Mouse (Mus musculus): ENCODE data around the gene Hoxa10. TPM values are rescaled to one million over a fixed set of nuclear protein-coding genes. Genes with fewer than 3 reads are reported as not detected.

Hoxa10 gene
- total and polyA plus RNA-seq, 3 experiments = 0.05 TPM; not detected in 2

DNA sequence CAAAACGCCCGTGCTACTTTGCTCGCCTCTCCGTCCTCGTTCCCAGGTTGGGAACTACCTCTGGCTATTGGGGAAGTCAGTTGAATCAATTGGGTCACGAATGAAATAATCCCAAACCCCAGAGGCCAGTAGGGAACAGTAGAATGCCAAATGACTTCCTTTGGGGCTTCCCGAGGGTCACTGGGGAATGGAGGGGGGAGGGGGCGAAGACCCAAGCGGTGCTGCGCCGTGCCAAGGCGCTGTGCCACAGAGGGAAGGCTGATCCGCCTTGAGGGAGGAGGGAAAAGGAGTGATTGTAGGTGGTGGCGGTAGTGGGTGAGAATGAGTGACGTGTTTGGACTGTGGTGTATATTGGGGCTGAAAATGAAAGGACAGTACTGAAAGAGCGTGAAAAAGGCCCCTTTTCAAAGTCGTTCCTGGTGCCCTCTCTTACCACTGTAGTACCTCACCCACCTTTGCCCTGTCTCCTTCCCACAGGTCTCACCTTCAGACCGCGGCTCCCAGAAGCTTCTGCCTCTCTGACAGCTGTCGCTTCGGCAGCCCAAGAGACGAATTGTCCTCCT is 28.0 kb downstream of the Hoxa10 start:
- Histone ChIP-seq H3K4me1 (ENCODE audit: insufficient read depth, low read depth, low read length) (no peaks in the 10 kb centered on the region), H3K27me3 (ENCODE audit: insufficient read depth, low read length) (peaks cover 48% of the 10 kb centered on the region), H3K9me3 (replicated peaks) (peaks cover 8% of the 10 kb centered on the region), H3K4me3 (ENCODE audit: low read depth, low read length) (no peak overlapping the region), H3K36me3 (replicated peaks) (no peaks in the 10 kb centered on the region)
- ATAC-seq (ENCODE audit: extremely low read depth, insufficient number of reproducible peaks, low FRiP score, poor library complexity, severe bottlenecking) = no peak
- no peak for DNase-seq (ENCODE audit: low spot score)
- no peak for TF ChIP-seq CTCF (IDR thresholded peaks at IDR 0.05; ENCODE audit: low read depth, low read length)

GRCm38 (mm10) chr6:52211961-52212360 is 28.7 kb downstream of the Hoxa10 start:
- no peaks in the 10 kb centered on the region for H3K36me3 ChIP-seq (replicated peaks)
- DNase-seq (ENCODE audit: low spot score) = no peak
- H3K4me1 ChIP-seq (ENCODE audit: insufficient read depth, low read depth, low read length) = no peaks in the 10 kb centered on the region
- H3K4me3 ChIP-seq (ENCODE audit: low read depth, low read length) = no peak overlapping the region
- H3K9me3 ChIP-seq (replicated peaks) = peaks cover 2% of the 10 kb centered on the region
- no peak for TF ChIP-seq TAL1 (conservative IDR thresholded peaks at IDR 0.05; ENCODE audit: low read depth, low read length)
- TF ChIP-seq GATA2 (IDR thresholded peaks at IDR 0.05; ENCODE audit: borderline replicate concordance, low read depth, low read length) = no peak
- no peak for TF ChIP-seq POLR2AphosphoS5 (IDR thresholded peaks at IDR 0.05; ENCODE audit: insufficient replicate concordance, low read depth, low read length)
- no peak for TF ChIP-seq GATA1 (IDR thresholded peaks at IDR 0.05; ENCODE audit: borderline replicate concordance, low read length)
- no peak for ATAC-seq (ENCODE audit: extremely low read depth, insufficient number of reproducible peaks, low FRiP score, poor library complexity, severe bottlenecking)
- H3K27me3 ChIP-seq (ENCODE audit: insufficient read depth, low read length) = peaks cover 46% of the 10 kb centered on the region

GRCm38 (mm10) chr6:52211170-52211935 is 29.3 kb downstream of the Hoxa10 start:
- no peaks in the 10 kb centered on the region for H3K4me1 ChIP-seq (ENCODE audit: insufficient read depth, low read depth, low read length)
- no peak overlapping the region for H3K4me3 ChIP-seq (ENCODE audit: low read depth, low read length)
- no peaks in the 10 kb centered on the region; the same call in 1 of the 2 replicates for H3K9me3 ChIP-seq (replicated peaks)
- H3K36me3 ChIP-seq (replicated peaks) = no peaks in the 10 kb centered on the region
- DNase-seq (ENCODE audit: low spot score) = no peak
- no peak for ATAC-seq (ENCODE audit: extremely low read depth, insufficient number of reproducible peaks, low FRiP score, poor library complexity, severe bottlenecking)
- peaks cover 44% of the 10 kb centered on the region for H3K27me3 ChIP-seq (ENCODE audit: insufficient read depth, low read length)
- TF ChIP-seq TAL1 (conservative IDR thresholded peaks at IDR 0.05; ENCODE audit: low read depth, low read length) (no peak), CTCF (IDR thresholded peaks at IDR 0.05; ENCODE audit: low read depth, low read length) (no peak), POLR2AphosphoS5 (IDR thresholded peaks at IDR 0.05; ENCODE audit: insufficient replicate concordance, low read depth, low read length) (no peak), GATA1 (IDR thresholded peaks at IDR 0.05; ENCODE audit: borderline replicate concordance, low read length) (no peak), GATA2 (IDR thresholded peaks at IDR 0.05; ENCODE audit: borderline replicate concordance, low read depth, low read length) (no peak)

- ATAC-seq (ENCODE audit: extremely low read depth, insufficient number of reproducible peaks, low FRiP score, poor library complexity, severe bottlenecking) (no peak), DNase-seq (ENCODE audit: low spot score) (no peak)
- no peaks in the 10 kb centered on the region for H3K4me1 ChIP-seq (ENCODE audit: insufficient read depth, low read depth, low read length)
- H3K9me3 ChIP-seq (replicated peaks) = peaks cover 3% of the 10 kb centered on the region; the same call in 1 of the 2 replicates
- H3K36me3 ChIP-seq (replicated peaks) = no peaks in the 10 kb centered on the region
- no peak overlapping the region for H3K4me3 ChIP-seq (ENCODE audit: low read depth, low read length)
- H3K27me3 ChIP-seq (ENCODE audit: insufficient read depth, low read length) = peaks cover 32% of the 10 kb centered on the region; the same call in 1 of the 2 replicates
- TF ChIP-seq POLR2AphosphoS5 (IDR thresholded peaks at IDR 0.05; ENCODE audit: insufficient replicate concordance, low read depth, low read length) = no peak
- no peak for TF ChIP-seq CTCF (IDR thresholded peaks at IDR 0.05; ENCODE audit: low read depth, low read length)
- no peak for TF ChIP-seq TAL1 (conservative IDR thresholded peaks at IDR 0.05; ENCODE audit: low read depth, low read length)
- no peak for TF ChIP-seq GATA2 (IDR thresholded peaks at IDR 0.05; ENCODE audit: borderline replicate concordance, low read depth, low read length)
- TF ChIP-seq GATA1 (IDR thresholded peaks at IDR 0.05; ENCODE audit: borderline replicate concordance, low read length) = no peak
Observed at GRCm38 (mm10) chr6:52209685-52210046, 31.0 kb downstream of the Hoxa10 start.

DNA sequence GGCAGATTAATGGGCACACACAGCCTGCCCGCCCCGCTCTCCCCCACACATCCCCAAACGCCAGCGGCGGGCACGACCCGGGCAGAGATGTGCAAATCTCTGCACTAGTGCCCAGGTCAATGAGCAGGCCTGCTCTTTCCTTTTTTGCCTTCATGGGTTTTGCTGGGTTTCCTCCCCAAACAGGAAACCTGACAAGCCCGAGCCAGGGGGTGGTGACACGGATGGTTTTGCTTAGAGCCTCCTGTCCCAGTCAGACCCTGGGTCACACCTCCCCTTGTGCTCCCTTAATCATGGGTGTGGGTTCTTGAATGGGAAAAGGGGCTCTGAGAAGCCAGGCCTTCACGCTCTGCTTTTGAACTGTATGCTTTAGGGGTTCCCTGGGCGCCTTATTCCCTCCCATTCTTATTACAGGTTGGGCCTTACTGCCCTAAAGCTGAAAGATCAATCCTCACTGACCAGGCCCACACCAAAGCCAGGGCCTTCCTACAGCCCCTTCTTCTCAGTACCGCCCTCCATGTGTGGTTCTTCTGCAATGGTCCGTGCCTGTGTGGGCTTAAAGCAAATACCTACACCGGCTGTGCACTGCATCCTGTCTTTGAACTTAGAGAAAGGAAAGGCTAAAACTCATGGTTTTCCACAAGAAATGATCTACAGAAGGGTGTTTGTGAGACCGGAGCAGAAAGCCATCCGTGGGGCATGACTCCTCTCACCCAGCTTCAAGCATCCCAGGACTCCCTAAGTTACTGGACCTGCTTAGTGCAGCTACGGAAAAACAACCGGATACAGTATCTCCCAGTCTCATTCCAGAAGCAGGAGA is 31.6 kb downstream of the Hoxa10 start:
- no peak overlapping the region for H3K4me3 ChIP-seq (ENCODE audit: low read depth, low read length)
- peaks cover 36% of the 10 kb centered on the region; the same call in 1 of the 2 replicates for H3K27me3 ChIP-seq (ENCODE audit: insufficient read depth, low read length)
- TF ChIP-seq TAL1 (conservative IDR thresholded peaks at IDR 0.05; ENCODE audit: low read depth, low read length) = no peak
- TF ChIP-seq POLR2AphosphoS5 (IDR thresholded peaks at IDR 0.05; ENCODE audit: insufficient replicate concordance, low read depth, low read length) = no peak
- TF ChIP-seq GATA1 (IDR thresholded peaks at IDR 0.05; ENCODE audit: borderline replicate concordance, low read length) = no peak
- TF ChIP-seq GATA2 (IDR thresholded peaks at IDR 0.05; ENCODE audit: borderline replicate concordance, low read depth, low read length) = no peak
- TF ChIP-seq CTCF (IDR thresholded peaks at IDR 0.05; ENCODE audit: low read depth, low read length) = no peak
- DNase-seq (ENCODE audit: low spot score) (no peak), ATAC-seq (ENCODE audit: extremely low read depth, insufficient number of reproducible peaks, low FRiP score, poor library complexity, severe bottlenecking) (no peak)
- no peaks in the 10 kb centered on the region for H3K36me3 ChIP-seq (replicated peaks)
- no peaks in the 10 kb centered on the region for H3K4me1 ChIP-seq (ENCODE audit: insufficient read depth, low read depth, low read length)
- peaks cover 8% of the 10 kb centered on the region for H3K9me3 ChIP-seq (replicated peaks)
